Mouse (Mus musculus) spleen, adult 2 months (tissue): ENCODE measurements around the gene Capns1. TPM values are rescaled to one million over a fixed set of nuclear protein-coding genes. Genes with fewer than 3 reads are reported as not detected.
"Not testable (repeated sequence)": the region's sequence is repeated elsewhere in the genome, so short reads cannot be mapped to it uniquely, and the experiment has no call there.

Experiments used
- DNase-seq, 2 experiments: peaks; one replicate each; pipeline versions ENCODE4 v3.0.0 to v3.0.0-alpha.2; 2012 to 2021; ENCODE audit warnings: low spot score in 2 of 2, low read depth in 1 of 2
- H3K27ac ChIP-seq: fragments of 200-500 bp; 2 replicates; pipeline ENCODE4 v1.5.1; 2012; ENCODE audit warnings: low read length, inconsistent platforms; ENCODE audit not compliant: insufficient read depth
- H3K27me3 ChIP-seq: fragments of 200-500 bp; 2 replicates; pipeline ENCODE4 v1.6.1; 2012; ENCODE audit warnings: mild to moderate bottlenecking, moderate library complexity, low read length, inconsistent platforms; ENCODE audit not compliant: control insufficient read depth, insufficient read depth
- H3K36me3 ChIP-seq: fragments of 200-500 bp; 2 replicates; pipeline ENCODE4 v1.6.1; 2012; ENCODE audit warnings: mild to moderate bottlenecking, low read length, inconsistent platforms; ENCODE audit not compliant: control insufficient read depth, insufficient read depth
- H3K4me1 ChIP-seq: fragments of 200-500 bp; 2 replicates; pipeline ENCODE4 v1.6.1; 2011; ENCODE audit warnings: inconsistent platforms; ENCODE audit not compliant: control insufficient read depth, insufficient read depth, insufficient read length
- H3K4me3 ChIP-seq: fragments of 200-500 bp; 2 replicates; pipeline ENCODE4 v1.5.1; 2011; ENCODE audit warnings: mild to moderate bottlenecking, inconsistent platforms; ENCODE audit not compliant: insufficient read depth, insufficient read length; ENCODE audit errors: extremely low read depth
- CTCF ChIP-seq: fragments of 200-500 bp; IDR thresholded peaks from 2 replicates; pipeline ENCODE4 v1.5.1; 2011; ENCODE audit warnings: mild to moderate bottlenecking, inconsistent platforms; ENCODE audit not compliant: insufficient read depth, insufficient read length, insufficient replicate concordance; ENCODE audit errors: extremely low read depth
- POLR2A ChIP-seq: fragments of 200-500 bp; IDR thresholded peaks from 2 replicates; pipeline ENCODE4 v1.6.1; 2011; ENCODE audit warnings: low read depth, low read length, inconsistent platforms
- WGBS: fragments of 180-500 bp; shearing (Covaris S2); methylation state at CpG from one replicate; pipeline ENCODE4 v1.1.7; 2018; 5-methylcytosine and 5-hydroxymethylcytosine counted together
- polyA plus RNA-seq: library from polyadenylated mRNA; depleted of rRNA; stranded (reverse); fragments of >200 nt; gene quantifications from 2 replicates; pipeline ENCODE4 v1.2.3, GENCODE M21; 2012; rRNA removed

Gene Capns1
- polyA plus RNA-seq, result 414 and 469 TPM in 2 replicates

DNA sequence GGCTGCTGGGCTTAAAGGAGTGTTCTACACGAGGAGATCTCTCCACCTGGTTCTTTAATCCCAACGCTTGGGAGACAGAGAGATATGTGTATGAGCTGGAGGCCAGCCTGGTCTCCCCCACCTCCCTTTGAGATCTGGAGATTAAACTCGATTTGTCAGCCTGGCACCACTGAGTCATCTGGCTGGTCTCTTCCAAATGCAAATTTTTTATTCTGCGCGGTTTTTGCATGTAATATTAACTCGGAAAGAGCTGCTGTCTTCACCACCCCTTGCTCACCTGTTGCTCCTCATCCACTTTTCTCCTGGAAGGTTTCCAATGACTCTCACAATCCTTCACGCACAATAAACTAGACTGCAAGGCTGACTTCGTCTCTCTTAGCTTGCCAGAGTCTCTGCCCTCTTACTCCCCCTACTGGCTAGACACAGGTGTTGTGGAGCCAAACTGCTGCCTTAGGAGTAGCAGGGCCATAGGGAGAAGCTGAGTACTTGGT, at the start of gene Capns1:
Gene Capns1, minus strand, starts transcription at position 331 of the 491 bp plus-strand sequence.
- 12% methylated on average over 8 of the region's 8 CpGs for WGBS
- TF ChIP-seq CTCF (peak; percentile 79; the same call in 1 of the 2 replicates), POLR2A (no peak)
- DNase-seq, result peak; percentile 64 to 65

GRCm38 (mm10) chr7:30237374-30237773, 38.8 kb upstream of the Capns1 start:
- not testable (repeated sequence) for H3K4me3 ChIP-seq, H3K27me3 ChIP-seq, H3K4me1 ChIP-seq, DNase-seq, H3K27ac ChIP-seq, H3K36me3 ChIP-seq
- WGBS, result 86% methylated on average over 3 of the region's 3 CpGs

More for the DNA sequence above, at the start of gene Capns1:
- no peaks in the 10 kb centered on the region for H3K36me3 ChIP-seq
- H3K4me1 ChIP-seq, result no peaks in the 10 kb centered on the region; the same call in 1 of the 2 replicates
- no peaks in the 10 kb centered on the region for H3K27me3 ChIP-seq
- no peak within 1 kb of the TSS for H3K27ac ChIP-seq
- H3K4me3 ChIP-seq, result no peak within 1 kb of the TSS

DNA sequence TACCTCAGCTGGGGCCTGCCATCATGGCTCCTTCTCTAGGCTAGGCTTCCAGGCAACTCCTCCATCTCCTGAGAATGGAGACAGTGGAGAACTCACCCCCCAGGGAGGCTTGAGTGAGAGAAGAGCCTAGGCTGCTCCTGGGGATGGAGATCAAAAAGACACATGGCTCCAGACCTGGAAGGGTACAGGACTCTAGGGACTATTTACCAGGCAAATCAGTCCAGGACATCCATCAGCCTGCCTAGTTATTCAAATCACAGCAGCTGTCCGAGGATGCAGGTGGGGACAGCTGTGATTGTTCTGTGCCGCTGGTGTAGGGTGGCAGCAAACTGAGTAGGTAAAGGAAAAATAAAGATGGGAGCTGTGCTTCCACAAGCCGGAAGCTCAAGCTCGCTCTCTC, 37.0 kb upstream of the Capns1 start, which contains the start of gene Ovol3:
Gene Ovol3, minus strand, starts transcription at position 101 of the 400 bp plus-strand sequence.
- no peaks in the 10 kb centered on the region; the same call in 1 of the 2 replicates for H3K36me3 ChIP-seq
- DNase-seq, result no peak
- WGBS, result 92% methylated on average over 4 of the region's 4 CpGs
- H3K27me3 ChIP-seq, result no peaks in the 10 kb centered on the region
- TF ChIP-seq POLR2A, result no peak
- no peak for TF ChIP-seq CTCF
- no peaks in the 10 kb centered on the region; the same call in 1 of the 2 replicates for H3K4me1 ChIP-seq
- H3K27ac ChIP-seq, result no peak within 1 kb of the TSS
- H3K4me3 ChIP-seq, result no peak within 1 kb of the TSS

DNA sequence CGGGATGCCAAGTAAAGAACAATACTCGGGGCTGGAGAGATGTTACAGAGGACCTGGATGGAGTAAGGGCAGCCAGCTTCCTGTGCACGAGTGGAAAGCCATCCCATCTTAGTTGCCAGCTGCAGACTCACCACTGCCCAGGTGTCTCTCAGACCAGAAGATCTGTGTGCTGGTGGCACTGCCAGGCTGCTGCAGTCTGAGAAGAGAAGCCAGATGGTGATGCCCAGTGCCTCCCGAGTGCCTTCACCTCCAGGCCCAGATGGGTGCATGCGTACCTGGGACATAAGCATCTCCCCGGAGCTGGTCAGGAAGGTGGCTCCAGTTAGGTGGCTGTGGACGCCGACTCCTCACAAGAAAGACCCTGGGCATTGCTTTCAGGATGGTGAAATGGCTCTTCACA, 36.5 kb upstream of the Capns1 start:
- DNase-seq, result no peak
- H3K36me3 ChIP-seq, result no peaks in the 10 kb centered on the region; the same call in 1 of the 2 replicates
- WGBS, result 97% methylated on average over 8 of the region's 8 CpGs

GRCm38 (mm10) chr7:30234276-30234858, 35.8 kb upstream of the Capns1 start:
- Histone ChIP-seq H3K27me3 (no peaks in the 10 kb centered on the region), H3K36me3 (no peaks in the 10 kb centered on the region; the same call in 1 of the 2 replicates), H3K27ac (no peak overlapping the region), H3K4me3 (no peak overlapping the region), H3K4me1 (no peaks in the 10 kb centered on the region; the same call in 1 of the 2 replicates)
- no peak for DNase-seq
- WGBS, result 94% methylated on average over 15 of the region's 15 CpGs
- TF ChIP-seq POLR2A (no peak), CTCF (no peak)

More for the DNA sequence above, 36.5 kb upstream of the Capns1 start:
- TF ChIP-seq POLR2A (no peak), CTCF (no peak)
- H3K4me1 ChIP-seq, result no peaks in the 10 kb centered on the region; the same call in 1 of the 2 replicates
- no peaks in the 10 kb centered on the region for H3K27me3 ChIP-seq
- no peak overlapping the region for H3K27ac ChIP-seq
- no peak overlapping the region for H3K4me3 ChIP-seq

DNA sequence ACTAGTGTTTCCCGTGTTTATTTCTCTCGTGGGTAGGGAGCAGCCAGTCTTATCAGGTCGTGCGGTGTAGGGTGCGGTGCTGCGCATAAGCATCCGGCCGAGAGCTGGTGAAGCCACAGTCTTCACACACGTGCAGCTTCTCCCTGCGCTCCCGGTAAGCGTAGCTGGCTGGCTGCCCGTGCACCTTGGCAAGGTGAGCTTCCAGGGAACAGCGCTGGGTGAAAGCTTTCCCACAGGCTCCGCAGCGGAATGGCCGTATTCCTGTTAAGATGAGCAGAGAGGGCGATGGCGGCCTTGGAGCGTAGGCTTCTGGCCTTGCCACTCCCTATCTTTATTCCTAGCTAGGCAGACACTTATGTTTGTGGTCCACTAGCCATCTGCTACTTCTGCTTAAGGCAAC, 34.8 kb upstream of the Capns1 start:
- 91% methylated on average over 20 of the region's 20 CpGs for WGBS
- Histone ChIP-seq H3K4me1 (no peaks in the 10 kb centered on the region; the same call in 1 of the 2 replicates), H3K36me3 (no peaks in the 10 kb centered on the region; the same call in none of the 2 replicates), H3K4me3 (no peak overlapping the region), H3K27ac (no peak overlapping the region), H3K27me3 (no peaks in the 10 kb centered on the region)
- DNase-seq, result no peak
- TF ChIP-seq CTCF (no peak), POLR2A (no peak)

GRCm38 (mm10) chr7:30232631-30233148, 34.1 kb upstream of the Capns1 start:
- H3K27me3 ChIP-seq, result no peaks in the 10 kb centered on the region
- H3K4me1 ChIP-seq, result no peaks in the 10 kb centered on the region; the same call in 1 of the 2 replicates

More at GRCm38 (mm10) chr7:30232631-30233148, 34.1 kb upstream of the Capns1 start:
- Histone ChIP-seq H3K4me3 (peak overlapping the region; percentile 85), H3K27ac (0 out of 2 replicates have a peak overlapping the region, but pooled peaks have one; percentile 27), H3K36me3 (no peaks in the 10 kb centered on the region; the same call in none of the 2 replicates)
- TF ChIP-seq POLR2A, result no peak
- peak; percentile 26; the same call in 1 of the 2 replicates for TF ChIP-seq CTCF
- WGBS, result 7% methylated on average over 24 of the region's 24 CpGs
- peak in 1 of 2 experiments; percentile 45 for DNase-seq
